8 mouse cellular contexts compared by ENCODE assay signal in the genomic region with DNA sequence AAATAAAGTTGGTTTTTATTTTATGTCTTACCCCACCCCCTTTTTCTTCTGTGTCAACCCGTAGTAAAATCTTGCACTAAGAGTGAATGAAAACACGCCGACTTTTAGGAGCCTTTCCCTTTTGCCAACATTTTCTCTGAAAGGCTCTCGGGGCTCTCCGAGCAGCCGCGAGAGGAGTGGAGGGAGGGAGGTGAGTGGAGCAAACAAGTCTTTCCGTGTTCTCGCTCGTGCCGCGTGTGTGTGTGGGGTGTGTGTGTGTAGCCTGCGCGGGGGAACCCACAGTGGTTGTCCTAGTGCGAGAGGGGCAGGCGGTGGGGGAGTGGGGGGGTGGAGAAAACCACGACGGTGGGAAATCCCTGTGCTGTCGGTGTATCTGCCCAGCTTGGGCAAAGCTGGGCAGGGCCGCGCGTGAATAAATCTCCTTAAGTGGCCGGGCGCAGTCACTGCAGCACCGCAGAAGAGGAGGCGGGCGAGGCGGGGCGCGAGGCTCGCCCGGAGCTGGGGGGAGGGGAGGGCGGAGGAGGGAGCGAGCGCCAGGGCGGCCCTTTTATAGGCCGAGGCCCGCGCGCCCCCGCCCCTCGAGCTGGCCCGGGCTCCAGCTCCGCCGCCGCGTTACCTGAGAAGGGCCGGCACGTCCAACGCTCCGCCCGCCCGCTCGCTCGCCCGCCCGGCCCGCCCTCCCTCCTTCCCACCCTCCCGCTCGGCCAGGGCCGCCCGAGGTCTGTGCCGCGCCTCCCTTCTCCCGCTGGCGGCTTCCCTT. TPM values are rescaled to one million over a fixed set of nuclear protein-coding genes. Genes with fewer than 3 reads are reported as not detected.
DNase-seq lines count a peak whose midpoint lies in the region; ATAC-seq lines count a peak whose summit lies in the region.

No protein-coding gene starts in this region.

- H3K36me3 ChIP-seq in hindbrain, embryonic 14.5 days (replicated peaks; ENCODE audit: control insufficient read depth, insufficient read depth) = no peaks in the 10 kb centered on the region
- no peaks in the 10 kb centered on the region for H3K36me3 ChIP-seq in macrophage (ENCODE audit: inconsistent target)

- H3K79me2 ChIP-seq in macrophage (ENCODE audit: inconsistent target) = peaks cover 32% of the 10 kb centered on the region

- DNase-seq in WW6 (ENCODE audit: low read depth, low spot score) = peak; percentile 77
- DNase-seq in cerebellum, postnatal 25 days = peak; percentile 94 to 99
- peak; percentile 77 to 84 for DNase-seq in frontal cortex, postnatal 36 days (ENCODE audit: low spot score in 2 of 2)
- DNase-seq in hindbrain, embryonic 14.5 days (ENCODE audit: low spot score) = peak; percentile 92
- peak; percentile 78 to 85 for DNase-seq in left cerebral cortex, adult 18-20 months (ENCODE audit: low spot score in 2 of 2)
- peak; percentile 92 for DNase-seq in retina, postnatal 7 days (ENCODE audit: low read depth, low spot score)
- DNase-seq in urinary bladder, postnatal 36 days (ENCODE audit: low spot score in 2 of 2) = peak; percentile 87 to 93

- peak overlapping the region; percentile 97 for H3K9ac ChIP-seq in hindbrain, embryonic 14.5 days

- H3K27ac ChIP-seq in hindbrain, embryonic 14.5 days = peak overlapping the region; percentile 99
- H3K27ac ChIP-seq in macrophage = peak overlapping the region; percentile 68

- peak overlapping the region; percentile 79 for H3K4me3 ChIP-seq in hindbrain, embryonic 14.5 days (replicated peaks; ENCODE audit: low read length)
- peak overlapping the region; percentile 77 for H3K4me3 ChIP-seq in macrophage (ENCODE audit: inconsistent target)

- ATAC-seq in hindbrain, embryonic 14.5 days (ENCODE audit: low FRiP score) = peak; percentile 92

- H3K4me1 ChIP-seq in hindbrain, embryonic 14.5 days (replicated peaks; ENCODE audit: control insufficient read depth, insufficient read depth, low read length) = peaks cover 24% of the 10 kb centered on the region

- WGBS in hindbrain, embryonic 14.5 days = under 1% methylated on average over 56 of the region's 66 CpGs
- 0% methylated on average over 44 of the region's 66 CpGs for WGBS in macrophage (ENCODE audit: missing documents)

- no peaks in the 10 kb centered on the region for H3K9me3 ChIP-seq in hindbrain, embryonic 14.5 days (ENCODE audit: control insufficient read depth, low read length)

- H3K27me3 ChIP-seq in hindbrain, embryonic 14.5 days (ENCODE audit: control insufficient read depth, insufficient read depth, low read length) = no peaks in the 10 kb centered on the region

- H3K4me2 ChIP-seq in hindbrain, embryonic 14.5 days (replicated peaks) = peak overlapping the region; percentile 70

RNA-seq across cellular contexts. Expression of a gene that starts 0.8 kb away (rescaled TPM):
- 60.9 and 62.1 TPM in 2 replicates for polyA plus RNA-seq in hindbrain, embryonic 14.5 days (2014; fragmentation: Nextera tagmentation; extraction: Ambion mirVana)
- total RNA-seq in left cerebral cortex, adult 18-20 months (2021) = 10 to 100 TPM; 21.4 to 24.1 TPM
- 100 to 1,000 TPM in 2 of 26 experiments, 10 to 100 TPM in 24; 16.9 to 103 (median 60.3) TPM for total RNA-seq in macrophage (2018; cell fraction: chromatin; rRNA removed)
- total RNA-seq in macrophage (2018; cell fraction: cytosol; rRNA removed) = 10 to 100 TPM in 25 of 26 experiments, 1 to 10 TPM in 1; 8.5 to 21.7 (median 14.7) TPM
- total RNA-seq in macrophage (2018; cell fraction: nucleus; rRNA removed) = 10 to 100 TPM; 14.2 to 52.8 (median 30.4) TPM
- polyA plus RNA-seq in macrophage (2018) = 9.9 to 11.3 TPM (median 9.9 TPM) in 3 replicates

Comparison
In these comparisons a context has a peak if more than half of its experiments do, and no peak if none do; other contexts are left out.
1. Peak in every context shown above with its lines: DNase-seq, ATAC-seq, H3K4me3 ChIP-seq and H3K27ac ChIP-seq.